Mouse (Mus musculus): ENCODE measurements around the gene Ly6g5b. TPM values are rescaled to one million over a fixed set of nuclear protein-coding genes. Genes with fewer than 3 reads are reported as not detected.

Gene Ly6g5b
- polyA plus RNA-seq, 1 experiment: 1,986 TPM

DNA sequence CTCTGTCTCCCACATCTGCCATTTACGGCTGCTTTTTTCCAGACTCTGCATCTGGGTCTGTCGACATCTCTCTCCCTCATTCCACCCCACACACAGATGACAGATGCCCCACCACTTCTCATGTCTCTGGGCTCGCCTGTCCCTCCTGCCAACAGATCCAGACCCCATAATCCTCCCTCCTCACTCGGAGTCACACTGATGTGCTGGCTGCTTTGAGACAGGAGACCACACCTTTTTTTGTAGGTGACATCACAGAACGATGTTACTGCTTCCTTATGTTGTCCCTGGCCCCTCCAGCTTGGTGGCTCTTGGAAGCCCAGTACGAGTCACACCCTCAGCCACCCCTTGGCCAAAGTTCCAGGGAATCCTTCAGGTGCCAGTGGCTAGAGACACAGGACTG lies 35.0 kb downstream of the Ly6g5b start:
- DNase-seq (ENCODE audit: low read depth): no peak

DNA sequence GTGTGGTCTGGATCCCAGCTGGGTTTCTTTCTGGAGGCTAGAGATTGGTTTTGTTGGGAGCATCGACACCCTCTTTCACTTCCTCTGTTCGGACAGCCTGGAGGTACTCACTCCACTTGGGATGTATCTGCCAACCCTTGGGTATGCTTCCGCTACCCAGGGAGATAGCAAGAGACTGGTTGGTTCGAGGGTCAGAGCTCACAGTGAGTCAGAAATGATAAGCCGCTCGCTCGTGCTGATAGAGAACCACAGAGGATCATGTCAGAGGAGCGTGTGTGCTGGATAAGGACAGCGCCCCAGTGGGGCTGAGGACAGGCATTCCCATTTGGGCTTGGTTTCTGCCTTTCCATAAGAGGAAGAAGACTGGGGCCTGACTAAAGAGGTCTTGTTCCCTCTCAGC lies 35.5 kb downstream of the Ly6g5b start:
- no peak for DNase-seq (ENCODE audit: low read depth)

DNA sequence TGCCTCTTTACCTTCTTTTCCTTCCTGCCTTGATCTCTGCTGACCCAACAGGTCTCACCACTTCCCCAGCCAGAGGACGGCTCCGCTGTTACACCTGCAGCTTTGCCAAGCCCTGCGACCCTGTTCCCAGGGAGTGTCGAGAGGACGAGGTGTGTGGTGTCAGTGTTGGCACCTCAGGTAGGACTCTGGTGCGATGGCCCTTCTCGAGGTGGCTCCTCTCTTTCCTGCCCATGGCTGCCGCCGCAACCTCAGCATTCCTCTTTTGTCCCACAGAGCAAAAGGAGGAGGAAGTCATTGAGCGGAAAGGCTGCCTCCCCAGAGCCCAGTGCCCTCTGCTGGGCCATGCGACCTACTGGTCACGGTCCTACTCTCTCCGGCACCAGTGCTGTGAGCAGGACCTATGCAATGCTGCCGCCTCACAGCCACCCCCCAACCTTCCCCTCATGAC lies 37.4 kb downstream of the Ly6g5b start, which contains the start of gene Ly6g6d:
Gene Ly6g6d, minus strand, starts transcription at position 280 of the 448 bp plus-strand sequence.
- DNase-seq (ENCODE audit: low read depth): no peak

DNA sequence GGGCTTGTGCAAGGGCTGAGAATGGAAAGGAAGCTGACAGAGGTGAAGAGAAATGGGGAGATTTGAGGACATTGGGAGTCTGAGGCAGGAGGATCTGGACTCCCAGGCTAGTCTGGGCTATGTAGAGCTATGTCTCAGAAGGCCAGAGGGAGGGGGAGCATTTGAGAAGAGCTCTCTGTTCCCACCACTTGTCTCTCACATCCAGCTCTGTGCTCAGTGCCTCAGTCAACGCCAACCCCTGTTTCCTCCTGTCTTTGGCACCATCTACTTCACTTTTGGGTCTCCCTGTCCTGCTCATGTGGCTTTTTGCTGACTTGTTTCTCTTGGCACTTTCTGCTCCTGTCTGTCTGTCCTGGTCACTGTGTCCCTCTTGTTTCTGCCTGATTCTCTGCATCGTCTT lies 37.9 kb downstream of the Ly6g5b start:
- DNase-seq (ENCODE audit: low read depth): no peak

DNA sequence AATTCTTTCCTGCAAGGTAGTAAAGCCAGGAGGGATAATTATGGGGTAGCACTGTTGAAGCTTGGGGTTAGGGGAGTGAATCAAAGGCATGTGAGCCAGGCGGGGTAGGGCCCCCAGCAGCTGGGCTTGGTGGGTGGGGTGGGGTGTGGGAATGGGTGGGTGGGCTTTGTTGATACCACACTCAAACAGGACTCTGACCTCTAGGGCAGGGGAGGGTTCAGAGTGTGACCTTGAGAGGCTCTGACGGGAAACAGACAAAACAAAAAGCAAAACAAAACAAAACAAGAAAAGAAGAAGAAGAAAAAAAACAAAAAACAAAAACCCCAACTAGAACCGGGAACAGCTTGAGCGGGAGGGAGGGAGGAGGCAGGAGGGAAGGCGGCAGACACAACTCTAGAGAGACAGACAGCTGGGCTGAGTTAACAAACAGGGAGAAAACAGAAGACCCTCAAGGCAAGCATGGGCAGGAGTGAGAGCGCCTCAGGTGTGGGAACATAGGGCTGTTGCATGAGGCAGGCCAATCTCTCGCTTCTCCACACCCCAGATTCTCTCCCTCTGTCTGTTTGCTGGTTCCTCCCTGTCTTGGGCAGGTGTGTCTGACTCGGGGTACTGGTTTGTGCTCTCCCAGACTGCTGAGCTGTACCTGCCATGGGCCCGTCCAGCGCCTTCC lies 38.6 kb downstream of the Ly6g5b start, which contains the start of gene Ly6g6e:
Gene Ly6g6e, plus strand, starts transcription at position 396 of the 670 bp plus-strand sequence.
- DNase-seq (ENCODE audit: low read depth): no peak

DNA sequence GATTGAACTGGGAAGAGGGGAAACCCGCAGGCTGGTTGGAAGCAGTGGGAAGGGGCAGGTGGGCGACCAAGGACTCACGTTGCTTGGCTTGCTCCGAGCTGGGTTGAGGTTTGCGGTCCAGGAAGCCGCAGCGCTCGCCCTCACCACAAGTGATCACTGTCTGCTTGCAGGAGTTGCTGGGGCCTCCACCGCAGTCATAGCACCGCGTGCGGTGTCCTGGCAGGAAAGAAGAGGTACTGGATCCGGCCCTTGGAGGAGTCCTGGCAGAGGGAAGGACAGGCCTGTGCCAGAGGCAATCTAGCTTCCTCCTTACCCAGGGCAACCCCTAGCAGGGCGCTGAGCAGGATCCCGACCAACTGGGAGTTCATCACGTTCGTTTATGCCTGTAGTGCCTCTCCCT lies 41.1 kb downstream of the Ly6g5b start:
- no peak for DNase-seq (ENCODE audit: low read depth)

DNA sequence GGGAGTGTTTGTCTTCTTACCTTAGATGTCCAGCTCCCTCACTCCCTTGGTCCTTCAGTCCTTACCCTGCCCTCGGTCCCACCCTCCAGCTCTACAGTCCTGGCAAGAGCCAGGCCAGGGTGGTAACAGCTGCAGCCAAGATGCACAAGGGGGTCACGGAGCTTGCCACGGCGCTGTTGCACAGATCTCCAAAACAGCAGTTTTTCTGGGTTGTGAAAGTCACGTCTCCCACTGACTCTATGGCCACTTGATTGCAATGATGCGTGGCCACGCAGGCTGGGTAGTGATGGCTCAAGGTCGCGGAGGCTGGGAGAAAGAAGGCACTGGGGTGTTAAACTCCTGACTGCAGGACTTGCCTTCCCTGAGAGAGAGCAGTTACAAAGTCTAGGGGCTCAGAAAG lies 43.8 kb downstream of the Ly6g5b start:
- no peak for DNase-seq (ENCODE audit: low read depth)

DNA sequence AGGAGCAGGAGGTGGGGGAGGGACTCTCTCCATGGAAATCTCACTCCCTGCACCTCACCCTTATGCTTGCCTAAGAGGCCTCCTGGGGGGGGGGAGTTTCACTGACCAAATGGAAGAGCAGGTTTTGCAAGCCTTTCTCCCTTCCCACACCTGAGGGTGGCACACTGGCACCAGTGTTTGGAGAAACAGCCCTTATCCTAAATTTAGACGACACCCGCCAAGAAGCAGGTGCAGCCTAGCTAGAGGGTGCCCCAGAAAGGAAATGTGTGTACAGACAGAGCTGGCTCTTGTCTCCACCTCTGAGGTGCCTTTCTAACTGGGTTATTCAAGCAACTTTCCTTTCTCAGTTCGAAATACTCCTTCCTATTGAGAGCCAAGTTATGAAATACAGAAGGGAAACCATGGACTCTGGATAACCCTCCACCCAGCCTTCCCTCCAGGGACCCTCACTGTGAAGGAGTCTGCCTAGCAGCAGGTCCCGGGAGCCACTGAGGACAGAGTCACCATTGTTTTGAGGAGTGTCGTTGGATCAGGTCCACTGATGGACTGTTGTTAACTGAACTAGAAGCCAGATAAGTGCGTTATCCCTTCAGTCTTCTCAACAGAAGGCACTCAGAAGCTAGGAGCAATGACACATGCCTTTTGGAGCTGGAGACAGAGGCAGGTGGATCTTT lies 44.5 kb downstream of the Ly6g5b start:
- DNase-seq (ENCODE audit: low read depth): peak; percentile 84

DNA sequence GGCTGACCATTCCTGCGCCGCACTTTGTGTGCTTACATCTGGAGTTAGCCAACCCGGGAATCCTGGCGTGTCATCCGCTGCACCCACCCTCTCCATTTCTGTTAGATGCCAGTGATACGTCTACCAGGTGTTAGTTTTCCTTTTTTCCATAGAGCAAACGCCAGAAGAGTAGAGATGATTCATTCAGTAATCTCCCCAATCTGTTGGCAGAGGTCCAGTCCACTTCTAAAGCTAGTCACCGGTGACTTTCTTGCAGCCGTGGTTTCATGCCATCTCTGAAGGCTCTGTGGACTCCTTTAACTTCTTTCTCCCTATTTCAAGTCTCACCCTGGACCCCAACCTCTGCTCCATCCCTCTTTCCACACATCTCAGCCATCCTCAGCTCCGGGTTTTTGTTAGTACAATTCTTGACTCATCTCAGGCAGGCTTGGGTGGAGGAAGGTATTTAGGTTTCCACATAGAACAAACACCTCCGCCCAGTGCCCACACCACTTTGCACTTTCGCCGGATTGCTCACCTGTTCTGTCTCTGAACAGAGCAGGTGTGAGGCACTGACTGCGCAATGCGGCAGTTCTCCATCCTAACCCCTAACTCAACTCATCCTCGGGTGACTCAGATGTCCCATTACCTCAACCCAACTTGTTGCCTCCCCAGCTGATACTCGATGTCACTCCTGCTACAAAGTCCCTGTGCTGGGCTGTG lies 46.9 kb downstream of the Ly6g5b start:
- no peak for DNase-seq (ENCODE audit: low read depth)

DNA sequence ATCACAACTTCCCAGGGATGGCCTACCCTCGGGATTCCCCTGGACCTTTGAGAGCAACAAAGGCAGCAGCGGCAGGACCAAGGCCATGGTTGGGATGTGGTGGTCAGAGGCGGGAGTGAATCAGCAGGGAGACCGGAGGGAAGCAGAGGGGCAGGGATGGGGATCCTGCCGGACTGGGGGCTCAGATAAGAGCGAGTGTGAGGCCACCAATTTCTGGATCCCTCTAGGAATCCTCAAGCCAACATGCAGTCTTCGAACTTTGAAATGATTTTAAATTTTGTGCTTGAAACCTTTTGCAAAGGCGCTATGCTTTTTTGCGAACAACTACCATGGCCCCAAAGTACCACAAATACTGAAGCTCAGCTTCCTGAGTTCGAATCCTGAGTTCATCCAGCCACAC lies 49.1 kb downstream of the Ly6g5b start, which contains the start of gene Mpig6b:
Gene Mpig6b, minus strand, starts transcription at position 101 of the 400 bp plus-strand sequence.
- no peak for DNase-seq (ENCODE audit: low read depth)

DNA sequence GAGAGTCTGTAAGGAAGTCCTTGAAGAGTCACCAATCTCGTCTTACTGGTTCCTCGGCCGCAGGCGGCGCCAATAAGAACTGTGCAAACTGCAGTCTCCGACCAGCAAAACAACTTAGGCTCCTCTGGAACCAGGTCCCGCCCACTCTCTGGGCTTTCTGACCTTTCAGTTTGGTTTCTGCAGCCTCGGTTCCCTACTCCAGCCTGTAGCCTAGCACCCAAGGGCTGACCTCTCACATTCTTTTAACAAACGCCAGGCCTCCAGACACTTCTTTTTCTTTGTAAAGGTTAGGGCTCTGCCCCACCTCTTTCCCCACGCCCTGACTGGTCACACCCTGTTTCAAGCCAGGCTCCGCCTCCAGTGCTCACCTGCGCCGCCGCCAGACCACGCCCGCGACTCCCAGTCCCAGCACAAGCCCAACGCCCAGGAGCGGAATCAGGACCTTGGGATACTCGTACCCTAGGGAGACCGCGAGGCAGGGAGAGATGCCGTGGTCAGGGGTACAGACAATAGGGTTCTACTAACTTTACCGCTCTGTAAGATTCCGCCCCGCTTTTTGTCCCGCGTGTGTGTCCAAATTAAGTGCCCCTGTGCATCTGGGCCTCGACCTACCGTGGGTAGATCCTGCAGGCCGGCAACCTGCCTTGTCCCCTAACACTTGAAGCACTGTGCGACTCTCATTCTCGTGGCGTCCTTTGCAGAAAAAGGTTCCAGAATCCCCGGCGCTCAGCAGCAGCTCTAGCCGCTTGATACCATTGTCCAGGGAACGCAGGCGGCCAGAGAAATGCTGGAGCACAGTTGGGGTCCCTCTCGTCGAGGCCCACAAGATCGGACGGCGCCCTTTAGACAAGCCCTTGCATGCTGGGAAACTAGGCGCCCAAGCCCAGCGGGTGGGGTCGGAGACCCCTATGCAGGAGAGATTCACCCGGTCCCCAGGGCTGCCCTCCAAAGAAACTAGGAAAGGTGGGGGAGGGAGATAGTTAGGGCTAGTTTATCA lies 50.0 kb downstream of the Ly6g5b start, which contains the start of gene Ly6g6c:
Gene Ly6g6c, plus strand, starts transcription at position 438 of the 997 bp plus-strand sequence.
- peak; percentile 86 for DNase-seq (ENCODE audit: low read depth)

DNA sequence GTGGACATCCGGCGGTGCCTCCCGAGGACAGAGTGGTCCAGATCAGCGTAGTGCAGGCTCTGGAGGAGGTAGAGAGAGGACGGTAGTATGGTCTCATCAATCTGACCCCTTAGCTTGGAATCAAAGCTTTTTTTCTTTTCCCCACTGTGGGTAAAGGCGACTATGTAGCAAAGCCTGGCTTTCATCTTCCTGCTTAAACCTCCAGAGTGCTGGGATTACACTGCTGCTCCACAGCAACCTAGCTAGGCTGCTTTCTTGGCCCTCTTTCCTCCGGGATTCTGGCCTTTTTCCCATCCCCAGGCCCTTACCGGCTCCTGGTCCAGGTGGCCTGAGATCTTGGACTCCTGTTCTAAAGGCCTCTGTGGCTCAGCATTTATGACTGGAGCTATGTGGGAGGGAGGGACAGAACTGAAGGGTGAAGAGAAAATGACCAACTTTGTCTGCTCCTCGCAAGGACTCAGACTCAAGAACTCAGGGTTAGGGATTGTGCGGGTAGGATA lies 50.8 kb downstream of the Ly6g5b start:
- no peak for DNase-seq (ENCODE audit: low read depth)

Other genes starting within 250 kb of the Ly6g5b start
- 14.5 and 14.8 TPM in 2 replicates for gene Zbtb12, start 235.9 kb downstream of the Ly6g5b start, polyA plus RNA-seq (2012; rRNA removed)
- not detected in 2 replicates for gene Gm20547, start 233.4 kb downstream of the Ly6g5b start, polyA plus RNA-seq (2012; rRNA removed)
- 54.9 and 69.0 TPM in 2 replicates for gene C2, start 217.2 kb downstream of the Ly6g5b start, polyA plus RNA-seq (2012; rRNA removed)
- gene Ehmt2, start 217.0 kb downstream of the Ly6g5b start, polyA plus RNA-seq (2012; rRNA removed): 230 TPM in 2 replicates
- gene Slc44a4, start 201.0 kb downstream of the Ly6g5b start, polyA plus RNA-seq (2012; rRNA removed): 48.4 and 50.0 TPM in 2 replicates
- gene Neu1, start 184.2 kb downstream of the Ly6g5b start, polyA plus RNA-seq (2012; rRNA removed): 113 and 155 TPM in 2 replicates
- gene Hspa1b, start 156.2 kb downstream of the Ly6g5b start, polyA plus RNA-seq (2012; rRNA removed): 58.3 and 104 TPM in 2 replicates
- gene Gm20481, start 145.5 kb downstream of the Ly6g5b start, polyA plus RNA-seq (2012; rRNA removed): 0.24 TPM in 1 of 2 replicates, not detected in the other
- 37.0 and 50.4 TPM in 2 replicates for gene Hspa1a, start 143.3 kb downstream of the Ly6g5b start, polyA plus RNA-seq (2012; rRNA removed)
- 2.4 and 4.4 TPM in 2 replicates for gene Hspa1l, start 142.7 kb downstream of the Ly6g5b start, polyA plus RNA-seq (2012; rRNA removed)
- gene Lsm2, start 133.6 kb downstream of the Ly6g5b start, polyA plus RNA-seq (2012; rRNA removed): 36.8 and 54.6 TPM in 2 replicates
- 127 and 175 TPM in 2 replicates for gene Vars, start 114.4 kb downstream of the Ly6g5b start, polyA plus RNA-seq (2012; rRNA removed)
- 1.2 and 1.3 TPM in 2 replicates for gene Vwa7, start 98.8 kb downstream of the Ly6g5b start, polyA plus RNA-seq (2012; rRNA removed)
- gene Sapcd1, start 87.4 kb downstream of the Ly6g5b start, polyA plus RNA-seq (2012; rRNA removed): 3.0 and 3.4 TPM in 2 replicates
- gene Msh5, start 68.7 kb downstream of the Ly6g5b start, polyA plus RNA-seq (2012; rRNA removed): 4.7 and 5.2 TPM in 2 replicates
- gene Clic1, start 65.5 kb downstream of the Ly6g5b start, polyA plus RNA-seq (2012; rRNA removed): 129 and 133 TPM in 2 replicates
- 54.7 and 62.7 TPM in 2 replicates for gene Ddah2, start 56.4 kb downstream of the Ly6g5b start, polyA plus RNA-seq (2012; rRNA removed)
- gene Ly6g6c, start 50.0 kb downstream of the Ly6g5b start, polyA plus RNA-seq (2012; rRNA removed): 0.61 and 0.66 TPM in 2 replicates
- 1.5 and 3.3 TPM in 2 replicates for gene Mpig6b, start 49.2 kb downstream of the Ly6g5b start, polyA plus RNA-seq (2012; rRNA removed)
- gene Ly6g6e, start 38.5 kb downstream of the Ly6g5b start, polyA plus RNA-seq (2012; rRNA removed): 19.1 and 23.4 TPM in 2 replicates
- 15.7 and 17.2 TPM in 2 replicates for gene Ly6g6d, start 37.4 kb downstream of the Ly6g5b start, polyA plus RNA-seq (2012; rRNA removed)
- gene Ly6g6f, start 29.8 kb downstream of the Ly6g5b start, polyA plus RNA-seq (2012; rRNA removed): 0.09 TPM in 1 of 2 replicates, not detected in the other
- gene Abhd16a, start 26.2 kb downstream of the Ly6g5b start, polyA plus RNA-seq (2012; rRNA removed): 211 and 233 TPM in 2 replicates
- 2,220 and 3,034 TPM in 2 replicates for gene Ly6g5c, start 7.1 kb downstream of the Ly6g5b start, polyA plus RNA-seq (2012; rRNA removed)
- 9.4 and 10.1 TPM in 2 replicates for gene Gpank1, start 6.0 kb upstream of the Ly6g5b start, polyA plus RNA-seq (2012; rRNA removed)
- gene Csnk2b, start 6.6 kb upstream of the Ly6g5b start, polyA plus RNA-seq (2012; rRNA removed): 397 and 504 TPM in 2 replicates
- gene D17H6S53E, start 10.9 kb upstream of the Ly6g5b start, polyA plus RNA-seq (2012; rRNA removed): 6.4 and 7.7 TPM in 2 replicates
- gene Apom, start 16.6 kb upstream of the Ly6g5b start, polyA plus RNA-seq (2012; rRNA removed): 0.11 and 0.49 TPM in 2 replicates
- 170 and 187 TPM in 2 replicates for gene Bag6, start 19.8 kb upstream of the Ly6g5b start, polyA plus RNA-seq (2012; rRNA removed)
- gene Prrc2a, start 49.5 kb upstream of the Ly6g5b start, polyA plus RNA-seq (2012; rRNA removed): 218 and 257 TPM in 2 replicates
- 2.5 and 3.4 TPM in 2 replicates for gene Aif1, start 60.6 kb upstream of the Ly6g5b start, polyA plus RNA-seq (2012; rRNA removed)
- 15.3 and 20.2 TPM in 2 replicates for gene Lst1, start 73.0 kb upstream of the Ly6g5b start, polyA plus RNA-seq (2012; rRNA removed)
- gene Ltb, start 79.0 kb upstream of the Ly6g5b start, polyA plus RNA-seq (2012; rRNA removed): 2.7 and 3.2 TPM in 2 replicates
- gene Tnf, start 86.6 kb upstream of the Ly6g5b start, polyA plus RNA-seq (2012; rRNA removed): 0.82 and 1.3 TPM in 2 replicates
- gene Lta, start 89.9 kb upstream of the Ly6g5b start, polyA plus RNA-seq (2012; rRNA removed): 0.28 TPM in 2 replicates
- 1.2 and 3.1 TPM in 2 replicates for gene Gm16181, start 105.4 kb upstream of the Ly6g5b start, polyA plus RNA-seq (2012; rRNA removed)
- gene Atp6v1g2, start 118.2 kb upstream of the Ly6g5b start, polyA plus RNA-seq (2012; rRNA removed): 20.9 and 22.5 TPM in 2 replicates
- 15.7 and 19.9 TPM in 2 replicates for gene Nfkbil1, start 120.4 kb upstream of the Ly6g5b start, polyA plus RNA-seq (2012; rRNA removed)
- gene Ddx39b, start 126.3 kb upstream of the Ly6g5b start, polyA plus RNA-seq (2012; rRNA removed): 310 and 321 TPM in 2 replicates
- 753 and 887 TPM in 2 replicates for gene H2-D1, start 147.3 kb upstream of the Ly6g5b start, polyA plus RNA-seq (2012; rRNA removed)
- 0.04 and 0.05 TPM in 2 replicates for gene H2-Q1, start 205.0 kb upstream of the Ly6g5b start, polyA plus RNA-seq (2012; rRNA removed)
- gene H2-Q2, start 226.8 kb upstream of the Ly6g5b start, polyA plus RNA-seq (2012; rRNA removed): 2.1 and 2.3 TPM in 2 replicates